Mouse (Mus musculus) midbrain, embryonic 14.5 days (tissue): ENCODE data around the gene Fam193a. TPM values are rescaled to one million over a fixed set of nuclear protein-coding genes. Genes with fewer than 3 reads are reported as not detected.
A peak's percentile ranks its signal among the peaks of the same experiment; 100 is the strongest.

ENCODE experiments used
- ATAC-seq: fragments of 200-750 bp; cut with Nextera tagmentation; 2 replicates; pipeline ENCODE4 v1.8.0; 2017; ENCODE audit warnings: moderate number of reproducible peaks, moderate library complexity; ENCODE audit not compliant: low FRiP score, low TSS enrichment
- DNase-seq: peaks from one replicate; pipeline ENCODE4 v3.0.0-alpha.2; 2015
- H3K27ac ChIP-seq: fragments of 300-500 bp; sonication (generic); replicated peaks from 2 replicates; pipeline ENCODE4 v1.5.1; 2014; ENCODE audit warnings: mild to moderate bottlenecking, low read depth, low read length, moderate library complexity
- H3K27me3 ChIP-seq: fragments of 300-500 bp; sonication (generic); 2 replicates; pipeline ENCODE4 v1.6.1; 2014; ENCODE audit warnings: low read length, control low read depth, mixed read lengths; ENCODE audit not compliant: control insufficient read depth, insufficient read depth
- H3K36me3 ChIP-seq: fragments of 300-500 bp; sonication (generic); 2 replicates; pipeline ENCODE4 v1.6.1; 2014; ENCODE audit warnings: low read length, control low read depth; ENCODE audit not compliant: control insufficient read depth, insufficient read depth
- H3K4me1 ChIP-seq: fragments of 300-500 bp; sonication (generic); 2 replicates; pipeline ENCODE4 v1.6.1; 2014; ENCODE audit warnings: mild to moderate bottlenecking, antibody characterized with exemption, low read length, control low read depth; ENCODE audit not compliant: control insufficient read depth, insufficient read depth
- H3K4me2 ChIP-seq: fragments of 300-500 bp; sonication (generic); 2 replicates; pipeline ENCODE4 v1.6.1; 2014; ENCODE audit warnings: mild to moderate bottlenecking, low read length, moderate library complexity
- H3K4me3 ChIP-seq: fragments of 300-500 bp; sonication (generic); replicated peaks from 2 replicates; pipeline ENCODE4 v1.5.1; 2014; ENCODE audit warnings: low read depth, low read length
- H3K9ac ChIP-seq: fragments of 300-500 bp; sonication (generic); replicated peaks from 2 replicates; pipeline ENCODE4 v1.6.1; 2014; ENCODE audit warnings: mild to moderate bottlenecking, low read length, moderate library complexity
- H3K9me3 ChIP-seq: fragments of 300-500 bp; sonication (generic); 2 replicates; pipeline ENCODE4 v1.6.1; 2016; ENCODE audit warnings: low read length, control low read depth, mixed read lengths; ENCODE audit not compliant: control insufficient read depth
- WGBS: fragments of 180-500 bp; shearing (Covaris S2); extraction: QIAGEN DNeasy Blood & Tissue Kit; methylation state at CpG from one replicate; pipeline ENCODE4 v1.1.7; 2014; 5-methylcytosine and 5-hydroxymethylcytosine counted together
- polyA plus RNA-seq: library from polyadenylated mRNA; unstranded; fragments of >200 nt; fragmentation: Nextera tagmentation; extraction: Ambion mirVana; gene quantifications from 2 replicates; pipeline ENCODE4 v1.2.1, GENCODE M21; 2014

Fam193a gene
- polyA plus RNA-seq, 1 experiment from 2014 or later = 21.9 TPM

DNA sequence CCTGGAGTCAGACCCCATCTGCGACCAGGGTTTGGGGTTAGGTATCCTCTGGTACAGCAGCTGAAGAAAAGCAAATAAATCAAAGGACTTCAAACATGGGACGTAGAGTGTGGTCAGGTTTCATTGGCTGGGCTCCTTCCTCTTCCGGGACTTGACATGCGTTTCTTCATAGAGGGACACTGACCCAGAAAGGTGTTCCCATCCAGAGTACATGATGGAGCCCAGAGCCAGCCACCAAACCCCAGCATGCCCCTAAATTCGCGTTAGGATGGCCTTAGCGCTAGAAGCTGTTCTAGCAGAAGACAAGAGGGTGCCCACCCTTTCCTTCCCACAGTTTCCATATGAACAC, 144.5 kb downstream of the Fam193a start:
- DNase-seq (no peak), ATAC-seq (no peak)

DNA sequence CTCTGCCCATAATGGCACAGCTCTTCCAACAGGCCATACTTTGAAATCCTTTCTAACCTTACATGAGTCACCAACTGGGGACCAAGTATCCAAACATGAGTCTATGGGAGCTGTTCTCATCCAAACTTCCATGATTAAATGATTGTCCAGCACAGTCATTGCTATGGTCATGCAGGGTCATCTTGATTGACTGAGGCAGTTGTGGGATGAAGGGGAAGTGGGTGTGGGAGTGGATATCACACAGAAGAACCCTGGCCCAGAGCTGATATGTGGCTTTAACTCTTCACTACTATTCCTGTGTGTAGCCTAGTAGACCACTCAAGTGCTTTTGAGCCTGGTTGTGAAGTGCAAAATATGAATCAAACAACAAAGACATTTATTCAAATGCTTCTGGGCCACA, 145.4 kb downstream of the Fam193a start:
- no peak for ATAC-seq
- Histone ChIP-seq H3K9me3 (no peaks in the 10 kb centered on the region), H3K4me2 (no peak overlapping the region), H3K4me3 (no peak overlapping the region), H3K4me1 (no peaks in the 10 kb centered on the region), H3K9ac (no peak overlapping the region), H3K27ac (no peak overlapping the region), H3K36me3 (no peaks in the 10 kb centered on the region), H3K27me3 (no peaks in the 10 kb centered on the region)
- DNase-seq = no peak

More for the DNA sequence above, 144.5 kb downstream of the Fam193a start:
- peak overlapping the region; percentile 95 for H3K4me2 ChIP-seq
- H3K27me3 ChIP-seq = no peaks in the 10 kb centered on the region
- H3K9me3 ChIP-seq = no peaks in the 10 kb centered on the region
- no peak overlapping the region for H3K9ac ChIP-seq
- 29% methylated on average over 7 of the region's 7 CpGs for WGBS
- H3K27ac ChIP-seq = no peak overlapping the region
- H3K36me3 ChIP-seq = no peaks in the 10 kb centered on the region
- peak overlapping the region; percentile 57 for H3K4me3 ChIP-seq
- no peaks in the 10 kb centered on the region for H3K4me1 ChIP-seq

DNA sequence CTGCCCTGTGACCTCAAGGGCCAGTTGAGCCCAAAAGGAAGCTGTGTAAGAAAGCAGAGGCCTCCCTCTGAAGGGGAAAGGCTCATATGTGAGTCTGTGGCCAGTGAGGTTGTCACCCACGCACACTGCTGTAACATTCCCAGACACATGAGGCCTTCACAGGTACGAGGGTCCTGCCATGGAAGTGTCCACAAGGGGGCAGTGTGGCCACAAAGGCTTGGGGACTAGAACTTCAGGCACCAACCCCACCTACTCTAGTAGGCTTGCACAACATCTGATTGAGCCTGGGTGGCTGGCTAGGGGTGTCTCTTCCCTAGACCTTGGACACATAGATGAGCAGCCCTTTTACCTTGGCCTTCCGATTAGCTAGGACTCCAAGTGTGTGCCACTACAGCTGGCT, 148.2 kb downstream of the Fam193a start:
- Histone ChIP-seq H3K36me3 (no peaks in the 10 kb centered on the region), H3K4me2 (no peak overlapping the region), H3K4me1 (no peaks in the 10 kb centered on the region), H3K9me3 (no peaks in the 10 kb centered on the region), H3K4me3 (no peak overlapping the region), H3K9ac (no peak overlapping the region), H3K27ac (no peak overlapping the region), H3K27me3 (no peaks in the 10 kb centered on the region)
- 29% methylated on average over 3 of the region's 3 CpGs for WGBS
- ATAC-seq (no peak), DNase-seq (peak; percentile 76)

DNA sequence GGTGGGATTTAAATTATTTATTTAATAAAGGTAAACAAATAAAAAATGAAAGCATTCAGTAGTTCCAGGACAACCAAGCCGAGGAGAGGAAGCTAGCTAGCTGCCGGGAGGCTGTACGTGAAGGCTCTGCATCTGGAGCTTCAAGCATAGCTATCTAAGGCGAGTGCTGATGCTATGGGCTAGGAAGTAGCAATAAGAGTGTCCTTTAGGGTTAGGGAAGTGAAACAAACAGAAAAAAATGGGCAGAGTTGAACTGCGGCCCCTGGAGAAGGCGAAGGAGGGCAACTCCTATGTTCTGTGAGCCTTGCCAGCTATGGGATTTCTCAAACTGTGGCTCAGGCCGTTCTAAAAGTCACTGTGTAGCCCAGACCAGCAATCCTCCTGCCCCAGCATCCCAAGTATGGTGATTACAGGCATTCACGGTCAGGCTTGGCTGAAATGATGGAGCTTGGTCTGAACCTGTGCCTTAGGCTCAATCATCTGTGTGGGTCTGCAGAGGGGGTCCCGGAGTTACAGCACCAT, 149.7 kb downstream of the Fam193a start:
- no peaks in the 10 kb centered on the region for H3K4me1 ChIP-seq
- H3K9me3 ChIP-seq = no peaks in the 10 kb centered on the region
- no peak overlapping the region for H3K4me2 ChIP-seq
- ATAC-seq = no peak
- H3K4me3 ChIP-seq = no peak overlapping the region
- no peak overlapping the region for H3K9ac ChIP-seq
- H3K27me3 ChIP-seq = no peaks in the 10 kb centered on the region
- no peak for DNase-seq
- no peak overlapping the region for H3K27ac ChIP-seq
- 82% methylated on average over 9 of the region's 9 CpGs for WGBS
- no peaks in the 10 kb centered on the region for H3K36me3 ChIP-seq

DNA sequence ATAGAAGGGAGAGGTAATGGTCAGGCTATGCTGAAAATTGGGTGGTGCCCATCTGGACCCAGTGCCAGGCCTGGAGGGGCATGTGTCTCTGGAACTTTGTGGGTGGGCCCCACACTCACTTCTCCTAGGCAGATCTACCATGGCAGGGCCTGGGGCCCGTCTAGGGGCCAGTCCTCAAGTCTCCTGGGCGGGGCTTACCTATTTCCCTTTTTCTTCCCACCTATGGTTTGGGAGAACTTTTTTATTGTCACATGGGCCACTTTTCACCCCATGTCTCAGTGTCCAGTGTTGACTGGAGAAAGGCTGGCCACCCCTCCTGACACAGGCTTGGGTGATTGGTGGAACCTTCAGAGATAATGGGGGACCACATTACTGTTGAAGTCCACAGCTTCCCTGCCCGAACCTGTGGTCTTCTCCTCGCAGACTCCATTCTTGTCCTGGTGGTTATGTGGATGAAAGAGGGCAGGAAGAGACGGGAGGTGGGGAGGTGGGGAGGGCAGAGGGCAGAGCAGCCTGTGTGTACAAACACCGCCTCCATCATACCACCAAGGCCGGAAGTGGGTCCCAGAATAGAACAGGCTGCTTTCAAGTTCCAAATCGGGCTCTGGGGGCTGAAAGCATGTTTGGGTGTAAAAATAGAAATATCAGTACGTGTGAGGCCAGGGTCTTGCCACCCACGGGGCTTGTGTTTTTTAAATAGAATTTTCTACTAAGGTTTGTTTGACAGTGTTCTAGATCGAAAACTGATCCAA, 150.9 kb downstream of the Fam193a start:
- Histone ChIP-seq H3K4me1 (no peaks in the 10 kb centered on the region), H3K27ac (no peak overlapping the region), H3K9me3 (no peaks in the 10 kb centered on the region), H3K4me2 (no peak overlapping the region), H3K36me3 (no peaks in the 10 kb centered on the region), H3K9ac (no peak overlapping the region), H3K4me3 (no peak overlapping the region), H3K27me3 (no peaks in the 10 kb centered on the region)
- 78% methylated on average over 11 of the region's 11 CpGs for WGBS
- ATAC-seq (no peak), DNase-seq (no peak)

DNA sequence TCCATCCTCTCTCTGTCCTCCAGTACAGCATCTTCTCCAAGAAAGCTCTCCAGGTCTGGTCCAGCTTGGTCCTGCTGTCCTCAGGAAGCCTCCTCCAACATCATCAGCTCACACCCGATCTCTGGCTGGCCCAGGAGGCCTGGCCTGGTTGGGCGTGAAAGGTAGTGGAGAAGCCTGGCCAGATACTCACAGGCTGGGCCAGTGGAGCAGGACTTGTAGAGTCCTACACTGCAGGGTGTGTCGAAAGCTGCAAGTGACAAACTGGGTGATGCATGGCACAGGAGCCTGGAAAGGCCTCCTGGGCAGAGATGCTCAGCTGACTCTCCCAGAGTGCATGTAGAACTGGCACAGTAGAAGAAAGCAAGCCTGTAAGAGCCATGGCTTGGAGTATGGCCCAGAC, 151.6 kb downstream of the Fam193a start:
- WGBS = 92% methylated on average over 3 of the region's 3 CpGs
- Histone ChIP-seq H3K4me2 (no peak overlapping the region), H3K4me3 (no peak overlapping the region), H3K36me3 (no peaks in the 10 kb centered on the region), H3K27me3 (no peaks in the 10 kb centered on the region), H3K4me1 (no peaks in the 10 kb centered on the region), H3K9me3 (no peaks in the 10 kb centered on the region), H3K9ac (no peak overlapping the region), H3K27ac (no peak overlapping the region)
- DNase-seq (no peak), ATAC-seq (no peak)

DNA sequence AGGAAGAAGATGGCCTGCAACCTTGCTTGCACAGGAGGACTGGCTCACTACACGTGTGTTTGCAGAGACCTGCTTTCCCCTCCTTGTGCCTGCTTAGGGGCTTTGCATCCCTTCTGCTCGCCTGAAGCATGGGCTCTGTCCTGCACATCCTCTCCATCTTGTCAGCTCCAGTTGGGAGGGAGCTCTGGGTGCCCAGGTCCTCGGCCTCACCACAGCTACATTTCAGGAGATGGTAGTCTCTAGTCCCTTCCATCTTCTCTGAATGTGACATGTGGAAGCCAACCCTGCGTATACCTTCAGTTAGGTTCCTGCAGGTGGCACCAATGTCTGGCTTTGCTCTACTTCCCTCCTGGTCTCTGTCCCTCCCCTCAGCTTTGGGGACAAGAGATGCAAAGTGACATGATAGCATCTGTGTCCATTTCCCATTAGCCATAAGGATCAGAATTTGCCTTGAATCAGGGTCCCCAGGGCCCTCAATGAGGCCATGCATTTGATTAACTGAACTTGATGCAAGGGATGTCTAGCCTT, 154.3 kb downstream of the Fam193a start:
- no peak overlapping the region for H3K9ac ChIP-seq
- H3K27ac ChIP-seq = no peak overlapping the region
- no peaks in the 10 kb centered on the region for H3K36me3 ChIP-seq
- H3K4me2 ChIP-seq = no peak overlapping the region
- H3K4me1 ChIP-seq = no peaks in the 10 kb centered on the region
- no peaks in the 10 kb centered on the region for H3K9me3 ChIP-seq
- no peaks in the 10 kb centered on the region for H3K27me3 ChIP-seq
- ATAC-seq (no peak), DNase-seq (no peak)
- WGBS = 65% methylated on average over 4 of the region's 4 CpGs
- no peak overlapping the region for H3K4me3 ChIP-seq

DNA sequence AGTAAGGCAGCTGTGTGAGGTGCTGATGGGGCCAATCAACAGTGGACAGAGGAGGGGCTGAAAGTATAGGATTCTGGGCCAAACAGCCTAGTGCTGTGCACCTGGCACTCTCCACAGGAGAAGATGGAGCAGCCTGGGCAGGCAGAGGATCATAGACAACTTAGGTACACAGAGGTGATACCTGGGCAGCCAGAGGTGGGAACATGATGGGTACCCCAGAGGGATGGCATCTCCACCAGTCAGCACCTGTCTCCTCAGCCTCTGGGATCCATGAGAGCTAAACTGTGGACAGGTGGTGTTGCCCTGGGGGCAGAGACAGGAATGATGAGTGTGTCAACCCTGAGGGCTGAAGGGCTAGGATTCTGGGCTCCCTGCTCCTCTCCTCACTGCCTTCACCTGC, 154.8 kb downstream of the Fam193a start:
- H3K27ac ChIP-seq = no peak overlapping the region
- no peaks in the 10 kb centered on the region for H3K36me3 ChIP-seq
- no peak overlapping the region for H3K4me2 ChIP-seq
- DNase-seq = no peak
- no peak for ATAC-seq
- no peak overlapping the region for H3K9ac ChIP-seq
- no peaks in the 10 kb centered on the region for H3K27me3 ChIP-seq
- H3K4me1 ChIP-seq = no peaks in the 10 kb centered on the region
- H3K9me3 ChIP-seq = no peaks in the 10 kb centered on the region
- no peak overlapping the region for H3K4me3 ChIP-seq
